In genomic region chr9:99994285-99995144, GRCm38 (mm10) we compare ENCODE assay signal across 9 mouse cellular contexts.
DNase-seq lines count a peak whose midpoint lies in the region; ATAC-seq and TF ChIP-seq lines count a peak whose summit lies in the region.
"Had no signal": no experiment of that assay in that cellular context is flagged by ENCODE, and none has a peak within 500 bp of the region (broad histone marks: within the 10 kb centered on the region; RNA-seq: fewer than 3 reads in every experiment).

No protein-coding gene starts in this region.

- no peaks in the 10 kb centered on the region for H3K36me3 ChIP-seq in heart, embryonic 12.5 days
- H3K36me3 ChIP-seq in embryonic facial prominence, embryonic 11.5 days (replicated peaks; ENCODE audit: control insufficient read depth, insufficient read depth, low read depth, low read length): no peaks in the 10 kb centered on the region
- no peaks in the 10 kb centered on the region for H3K36me3 ChIP-seq in hindbrain, postnatal 0 days (ENCODE audit: insufficient read depth, low read length)
- H3K36me3 ChIP-seq in neural tube, embryonic 11.5 days (ENCODE audit: control insufficient read depth, insufficient read depth, low read length): no peaks in the 10 kb centered on the region

- peak overlapping the region; percentile 37 for H3K4me3 ChIP-seq in heart, embryonic 12.5 days
- no peak overlapping the region for H3K4me3 ChIP-seq in embryonic facial prominence, embryonic 11.5 days (ENCODE audit: low read depth, low read length)
- peak overlapping the region; percentile 30 for H3K4me3 ChIP-seq in hindbrain, postnatal 0 days (ENCODE audit: low read length)
- peak overlapping the region; percentile 15 for H3K4me3 ChIP-seq in neural tube, embryonic 11.5 days (ENCODE audit: low read depth, low read length)

- no peak for DNase-seq in heart, postnatal 25 days (ENCODE audit: low spot score)
- DNase-seq in embryonic facial prominence, embryonic 11.5 days (ENCODE audit: low spot score): peak; percentile 47
- DNase-seq in hindbrain, postnatal 0 days (ENCODE audit: low spot score): peak; percentile 79
- DNase-seq in neural tube, embryonic 11.5 days (ENCODE audit: low spot score): peak; percentile 52
- DNase-seq in spleen, postnatal 10 days (ENCODE audit: low spot score in 2 of 2): no peak
- DNase-seq in frontal cortex, postnatal 14 days (ENCODE audit: low spot score in 2 of 2): no peak

- no peak for TF ChIP-seq CTCF in hindbrain, postnatal 0 days (IDR thresholded peaks at IDR 0.05; ENCODE audit: low read depth)

- no peaks in the 10 kb centered on the region for H3K9me3 ChIP-seq in heart, embryonic 12.5 days (replicated peaks)
- H3K9me3 ChIP-seq in embryonic facial prominence, embryonic 11.5 days (replicated peaks; ENCODE audit: control insufficient read depth, low read length): no peaks in the 10 kb centered on the region
- no peaks in the 10 kb centered on the region for H3K9me3 ChIP-seq in hindbrain, postnatal 0 days (ENCODE audit: low read length)
- H3K9me3 ChIP-seq in neural tube, embryonic 11.5 days (ENCODE audit: control insufficient read depth, low read length): no peaks in the 10 kb centered on the region

- no peak overlapping the region for H3K27ac ChIP-seq in heart, embryonic 12.5 days (ENCODE audit: poor library complexity, severe bottlenecking)
- no peak overlapping the region for H3K27ac ChIP-seq in embryonic facial prominence, embryonic 11.5 days (replicated peaks; ENCODE audit: low read depth, low read length)
- no peak overlapping the region for H3K27ac ChIP-seq in hindbrain, postnatal 0 days
- no peak overlapping the region for H3K27ac ChIP-seq in neural tube, embryonic 11.5 days (ENCODE audit: low read depth, low read length)

- no peak for ATAC-seq in heart, embryonic 12.5 days (ENCODE audit: insufficient number of reproducible peaks, low FRiP score)
- no peak for ATAC-seq in embryonic facial prominence, embryonic 11.5 days (replicated peaks; ENCODE audit: insufficient number of reproducible peaks, low FRiP score, low TSS enrichment, low read depth)
- ATAC-seq in hindbrain, postnatal 0 days: peak; percentile 49; the same call in 1 of the 2 replicates
- ATAC-seq in neural tube, embryonic 11.5 days (ENCODE audit: insufficient read depth, low FRiP score, low TSS enrichment): peak; percentile 20; the same call in 1 of the 2 replicates
- ATAC-seq in erythroblast, adult 5-6 weeks (replicated peaks; ENCODE audit: low FRiP score, poor library complexity, severe bottlenecking): no peak

- peaks cover 9% of the 10 kb centered on the region for H3K27me3 ChIP-seq in heart, embryonic 12.5 days (replicated peaks)
- peaks cover 2% of the 10 kb centered on the region; the same call in 1 of the 2 replicates for H3K27me3 ChIP-seq in embryonic facial prominence, embryonic 11.5 days (ENCODE audit: control insufficient read depth, insufficient read depth, low read length)
- peaks cover 5% of the 10 kb centered on the region; the same call in 1 of the 2 replicates for H3K27me3 ChIP-seq in hindbrain, postnatal 0 days (ENCODE audit: insufficient read depth, low read length)
- H3K27me3 ChIP-seq in neural tube, embryonic 11.5 days (ENCODE audit: control insufficient read depth, insufficient read depth, low read length): no peaks in the 10 kb centered on the region
- H3K27me3 ChIP-seq: CH12.LX had no signal

- H3K4me1 ChIP-seq in heart, embryonic 12.5 days (replicated peaks): peaks cover 5% of the 10 kb centered on the region; the same call in 1 of the 2 replicates
- no peaks in the 10 kb centered on the region for H3K4me1 ChIP-seq in embryonic facial prominence, embryonic 11.5 days (ENCODE audit: control insufficient read depth, insufficient read depth, low read length)
- no peaks in the 10 kb centered on the region for H3K4me1 ChIP-seq in hindbrain, postnatal 0 days (ENCODE audit: insufficient read depth, low read length)
- no peaks in the 10 kb centered on the region for H3K4me1 ChIP-seq in neural tube, embryonic 11.5 days (ENCODE audit: control insufficient read depth, insufficient read depth, low read length)

- H3K9ac ChIP-seq in heart, embryonic 12.5 days: no peak overlapping the region
- H3K9ac ChIP-seq in embryonic facial prominence, embryonic 11.5 days (replicated peaks; ENCODE audit: low read length): no peak overlapping the region
- H3K9ac ChIP-seq in hindbrain, postnatal 0 days (replicated peaks; ENCODE audit: low read length): no peak overlapping the region
- H3K9ac ChIP-seq in neural tube, embryonic 11.5 days (ENCODE audit: low read length): peak overlapping the region; percentile 7; the same call in 1 of the 2 replicates

- intact Hi-C loops in heart, postnatal 25 days (cut with DNase I): no loop called here

- H3K4me2 ChIP-seq in heart, embryonic 12.5 days: peak overlapping the region; percentile 74
- H3K4me2 ChIP-seq in embryonic facial prominence, embryonic 11.5 days (ENCODE audit: low read depth, low read length): peak overlapping the region; percentile 32
- H3K4me2 ChIP-seq in hindbrain, postnatal 0 days (ENCODE audit: low read depth, low read length): peak overlapping the region; percentile 63
- peak overlapping the region; percentile 47 for H3K4me2 ChIP-seq in neural tube, embryonic 11.5 days (ENCODE audit: low read depth)

- WGBS in heart, embryonic 12.5 days: 2% methylated on average over 30 of the region's 30 CpGs
- WGBS in embryonic facial prominence, embryonic 11.5 days: 2% methylated on average over 30 of the region's 30 CpGs
- 3% methylated on average over 30 of the region's 30 CpGs for WGBS in hindbrain, postnatal 0 days
- under 1% methylated on average over 30 of the region's 30 CpGs for WGBS in neural tube, embryonic 11.5 days

Comparison
In these comparisons a context has a peak if more than half of its experiments do, and no peak if none do; other contexts are left out.
1. ATAC-seq: peak in hindbrain, postnatal 0 days (single experiment) and neural tube, embryonic 11.5 days (single experiment); none in heart, embryonic 12.5 days (single experiment), embryonic facial prominence, embryonic 11.5 days (single experiment) and erythroblast, adult 5-6 weeks (single experiment).
2. DNase-seq: peak in embryonic facial prominence, embryonic 11.5 days (single experiment), hindbrain, postnatal 0 days (single experiment) and neural tube, embryonic 11.5 days (single experiment); none in heart, postnatal 25 days (single experiment), spleen, postnatal 10 days (0 of 2) and frontal cortex, postnatal 14 days (0 of 2).
3. Peak in every context shown above with its lines, with median percentiles within 50 percentile points of each other: H3K4me2 ChIP-seq.